Mouse (Mus musculus): Measurements from ENCODE around the gene Tm7sf2. TPM values are rescaled to one million over a fixed set of nuclear protein-coding genes. Genes with fewer than 3 reads are reported as not detected.

Tm7sf2 gene
- 20.0 TPM for polyA plus RNA-seq (2017; shearing (Covaris generic))

DNA sequence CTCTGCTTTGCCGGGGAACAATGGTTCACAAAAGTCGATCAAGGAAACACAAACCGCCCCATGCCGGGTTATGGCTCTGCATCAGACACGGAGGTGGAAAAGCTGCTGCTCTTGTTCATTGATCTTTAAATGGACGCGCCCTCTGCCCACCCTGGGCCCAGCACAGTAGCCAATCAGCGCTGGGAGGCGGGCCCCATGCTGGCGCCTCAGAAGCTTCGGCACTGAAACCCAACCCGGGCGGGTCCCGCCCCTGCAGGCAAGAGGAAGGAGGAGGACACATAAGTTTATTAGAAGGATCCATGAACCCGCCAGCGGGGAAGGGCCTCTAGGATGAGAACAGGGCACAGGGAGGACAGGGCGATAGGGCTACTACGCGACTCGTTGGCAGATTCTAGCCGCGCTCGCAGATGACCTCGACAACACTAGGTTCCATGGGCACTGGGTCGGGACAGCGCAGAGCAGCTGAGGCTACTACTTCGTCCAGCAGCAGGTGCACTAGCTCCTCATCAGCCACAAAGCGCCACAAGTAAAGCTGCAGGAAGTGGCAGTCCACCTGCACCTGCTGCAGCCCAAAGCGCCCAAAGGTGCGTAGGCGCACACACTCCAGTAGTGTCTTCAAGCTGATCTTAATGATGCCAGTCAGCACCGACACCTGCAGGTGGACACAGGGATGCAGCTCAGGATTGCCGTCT is at the start of gene Tm7sf2:
Gene Tm7sf2 (minus strand): TSS at position 650 of the 692 bp plus-strand sequence.

DNA sequence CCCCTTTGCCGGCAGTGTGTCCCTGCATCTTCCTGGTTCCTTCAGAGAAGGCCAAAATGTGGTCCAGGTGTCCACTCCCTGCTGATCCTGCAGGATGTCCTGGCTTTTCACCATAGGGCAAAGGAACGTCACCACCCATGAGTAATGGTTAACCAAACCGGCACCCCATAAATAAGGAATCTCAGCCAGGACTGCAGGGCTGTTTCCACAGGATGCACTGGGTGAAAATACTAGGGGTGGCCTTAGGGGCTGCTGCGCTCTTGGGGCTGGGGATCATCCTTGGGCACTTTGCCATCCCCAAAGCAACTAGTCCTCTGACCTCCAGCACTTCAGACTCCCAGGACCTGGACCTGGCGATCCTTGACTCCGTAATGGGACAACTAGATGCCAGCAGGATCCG is 37.4 kb upstream of the Tm7sf2 start, which contains the start of gene Naaladl1:
Gene Naaladl1 (plus strand): TSS at position 197 of the 400 bp plus-strand sequence.

DNA sequence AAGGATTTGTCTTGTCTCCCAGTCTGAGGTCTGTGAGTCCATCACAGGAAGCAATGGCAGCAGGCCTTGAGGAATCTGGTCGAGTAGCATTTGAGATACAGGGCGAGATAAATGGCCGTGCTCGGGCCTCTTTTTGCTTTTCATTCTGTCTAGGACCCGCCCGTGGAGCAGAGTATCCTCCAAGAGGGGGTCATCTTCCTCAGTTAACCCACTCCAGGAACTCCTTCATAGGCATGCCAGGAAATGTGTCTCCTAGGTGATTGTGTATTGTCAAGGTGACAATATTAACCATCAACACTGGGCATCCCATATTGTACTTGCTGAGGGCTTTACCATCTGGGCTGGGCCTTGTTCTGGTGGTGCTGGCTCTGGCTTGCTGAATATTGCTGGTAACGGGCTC is 25.9 kb upstream of the Tm7sf2 start, which contains the start of gene AC131692.1:
Gene AC131692.1 (plus strand): TSS at position 301 of the 400 bp plus-strand sequence.

DNA sequence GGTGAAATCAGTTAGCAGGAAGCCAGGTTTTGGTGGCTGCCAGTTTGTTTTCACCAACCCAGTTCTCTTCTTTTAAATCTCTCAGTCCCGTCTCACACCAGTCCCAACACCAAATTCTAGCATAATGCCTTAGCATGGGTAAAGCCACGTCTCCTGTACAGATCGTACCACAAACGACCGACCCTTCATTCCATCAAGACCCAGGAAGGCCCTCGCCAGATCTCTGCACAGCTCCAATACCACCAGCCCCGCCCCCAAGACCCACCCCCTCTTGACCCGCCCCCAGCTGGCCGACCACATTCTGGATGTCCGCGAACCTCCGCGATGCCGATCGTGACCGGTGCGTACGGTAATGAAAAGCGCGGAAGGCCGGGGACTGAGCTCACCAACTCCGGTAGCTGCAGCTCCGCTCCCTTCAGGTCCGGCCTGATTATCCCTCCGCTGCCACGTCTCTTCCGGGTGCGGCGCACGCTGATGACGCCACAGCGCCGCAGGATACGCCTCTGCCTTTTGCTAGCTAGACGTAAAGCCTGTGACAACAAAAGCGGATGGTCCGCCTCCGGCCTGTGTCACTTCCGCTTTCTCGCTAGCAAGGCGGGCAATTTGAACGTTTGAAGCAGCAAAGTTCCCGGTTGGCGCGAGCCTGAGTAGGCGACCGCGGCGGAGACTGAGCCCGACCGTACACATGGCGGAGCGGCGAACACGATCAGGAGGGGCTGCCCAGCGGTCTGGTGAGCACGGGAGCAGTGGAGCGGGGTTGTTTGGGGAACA is 16.5 kb upstream of the Tm7sf2 start, which contains the start of the genes Zfpl1 and Cdca5:
Gene Zfpl1 (minus strand): TSS at position 479 of the 771 bp plus-strand sequence.
Gene Cdca5 (plus strand): TSS at position 506 of the 771 bp plus-strand sequence.

DNA sequence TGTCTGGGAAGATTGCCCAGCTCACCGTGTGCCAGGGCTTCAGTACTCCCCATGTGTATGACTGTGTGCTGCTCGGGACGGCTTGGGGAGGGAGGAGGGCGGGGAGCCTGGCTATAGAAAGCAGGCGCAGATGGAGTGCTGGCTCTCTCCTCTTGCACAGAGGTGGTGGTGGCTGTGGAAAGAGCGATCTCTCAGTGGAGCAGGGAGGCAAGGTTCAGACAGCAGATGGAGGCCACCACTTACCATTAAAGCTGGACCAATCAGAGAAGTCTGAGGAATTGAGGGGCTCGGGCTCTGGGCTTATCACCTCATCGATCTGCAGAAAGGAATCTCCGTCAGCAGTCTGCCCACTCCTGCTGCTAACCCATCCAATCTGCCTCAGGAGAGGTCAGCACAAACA is 14.0 kb upstream of the Tm7sf2 start, which contains the start of gene Gm28374:
Gene Gm28374 (minus strand): TSS at position 101 of the 400 bp plus-strand sequence.

DNA sequence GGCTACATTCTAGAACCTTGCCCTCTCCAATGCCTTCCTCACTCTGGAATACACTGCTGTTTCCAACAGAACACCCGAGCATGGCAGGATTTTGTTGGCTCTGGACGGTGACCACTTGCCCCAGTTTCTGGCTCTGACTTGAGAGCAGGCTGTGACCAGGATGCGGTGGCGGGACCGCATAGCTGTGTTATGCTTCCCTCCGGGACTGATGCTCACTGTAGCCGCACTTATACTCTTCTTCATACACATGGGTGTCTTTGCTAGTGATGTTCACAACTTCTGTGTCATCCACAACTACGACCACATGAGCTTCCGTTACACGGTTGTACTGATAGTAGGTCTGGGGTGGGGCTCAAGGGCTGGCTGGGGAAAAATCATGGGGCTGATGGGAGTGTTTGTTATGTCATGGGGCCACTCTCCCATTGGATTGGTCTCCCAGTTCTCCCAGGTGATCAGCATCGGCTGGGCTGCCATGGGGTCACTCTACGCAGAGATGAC is 11.9 kb upstream of the Tm7sf2 start, which contains the start of gene Tmem262:
Gene Tmem262 (plus strand): TSS at position 51 of the 498 bp plus-strand sequence.

DNA sequence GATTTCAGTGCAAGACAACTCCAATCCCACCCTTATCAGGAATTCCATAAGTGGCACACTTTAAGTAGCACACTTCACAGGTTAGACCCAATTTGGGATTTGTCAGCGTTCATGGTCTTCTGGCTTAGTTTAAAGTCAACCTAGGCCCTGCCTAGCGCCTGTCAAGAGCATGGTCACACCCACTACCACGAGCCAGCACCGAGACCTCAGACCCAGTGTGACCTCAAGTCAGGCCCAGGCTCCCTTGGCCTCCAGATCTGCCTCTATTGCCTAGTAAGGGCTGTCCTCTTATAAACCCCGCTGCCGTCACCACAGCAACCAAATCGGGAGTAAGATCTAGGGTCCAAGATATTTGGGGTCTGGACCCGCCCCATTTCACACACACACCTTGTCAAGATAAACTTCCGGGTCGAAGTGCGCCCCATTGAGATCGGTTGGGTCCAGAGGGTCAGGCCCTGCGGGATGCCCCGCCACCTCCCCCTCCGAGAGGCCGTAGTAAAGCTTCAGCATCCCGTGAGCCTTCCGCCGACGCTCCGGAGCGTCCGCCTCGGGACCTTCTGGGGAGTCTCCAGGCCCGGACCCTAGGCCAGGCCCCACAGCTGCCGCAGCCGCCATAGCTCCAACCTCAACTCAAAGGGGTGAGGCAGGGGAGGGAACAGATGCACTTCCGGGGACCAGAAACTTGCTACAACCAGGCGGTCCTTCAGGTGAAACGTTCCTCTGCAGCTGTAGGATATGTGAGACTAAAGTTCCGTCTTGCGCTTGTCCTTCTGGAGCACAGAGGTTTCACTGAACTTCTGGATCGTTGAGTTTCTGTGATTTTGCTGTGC is 8.6 kb upstream of the Tm7sf2 start, which contains the start of gene Vps51:
Gene Vps51 (minus strand): TSS at position 668 of the 830 bp plus-strand sequence.

DNA sequence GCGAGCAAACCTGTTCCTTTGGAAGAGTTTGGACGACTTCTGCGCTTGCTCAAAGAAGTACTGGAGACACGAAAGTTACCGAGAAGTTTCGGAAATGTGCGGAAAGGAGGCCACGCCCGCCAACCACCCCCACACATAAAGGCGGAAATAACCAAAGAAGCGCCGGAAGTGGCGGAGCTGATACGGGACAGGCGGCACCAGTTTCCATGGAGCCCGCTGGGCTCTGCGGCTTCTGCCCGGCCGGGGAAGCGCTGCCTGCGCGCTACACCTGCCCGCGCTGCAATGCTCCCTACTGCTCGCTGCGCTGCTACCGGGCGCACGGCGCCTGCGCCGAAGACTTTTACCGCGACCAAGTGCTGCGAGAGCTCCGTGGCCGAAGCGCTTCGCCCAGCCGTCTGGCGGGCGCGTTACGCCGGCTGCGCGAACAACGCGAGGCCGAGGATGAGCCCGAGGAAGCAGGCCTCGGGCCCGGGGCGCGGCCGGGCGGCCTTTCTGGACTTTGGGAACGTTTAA is 7.1 kb downstream of the Tm7sf2 start, which contains the start of gene Znhit2:
Gene Znhit2 (plus strand): TSS at position 172 of the 513 bp plus-strand sequence.

DNA sequence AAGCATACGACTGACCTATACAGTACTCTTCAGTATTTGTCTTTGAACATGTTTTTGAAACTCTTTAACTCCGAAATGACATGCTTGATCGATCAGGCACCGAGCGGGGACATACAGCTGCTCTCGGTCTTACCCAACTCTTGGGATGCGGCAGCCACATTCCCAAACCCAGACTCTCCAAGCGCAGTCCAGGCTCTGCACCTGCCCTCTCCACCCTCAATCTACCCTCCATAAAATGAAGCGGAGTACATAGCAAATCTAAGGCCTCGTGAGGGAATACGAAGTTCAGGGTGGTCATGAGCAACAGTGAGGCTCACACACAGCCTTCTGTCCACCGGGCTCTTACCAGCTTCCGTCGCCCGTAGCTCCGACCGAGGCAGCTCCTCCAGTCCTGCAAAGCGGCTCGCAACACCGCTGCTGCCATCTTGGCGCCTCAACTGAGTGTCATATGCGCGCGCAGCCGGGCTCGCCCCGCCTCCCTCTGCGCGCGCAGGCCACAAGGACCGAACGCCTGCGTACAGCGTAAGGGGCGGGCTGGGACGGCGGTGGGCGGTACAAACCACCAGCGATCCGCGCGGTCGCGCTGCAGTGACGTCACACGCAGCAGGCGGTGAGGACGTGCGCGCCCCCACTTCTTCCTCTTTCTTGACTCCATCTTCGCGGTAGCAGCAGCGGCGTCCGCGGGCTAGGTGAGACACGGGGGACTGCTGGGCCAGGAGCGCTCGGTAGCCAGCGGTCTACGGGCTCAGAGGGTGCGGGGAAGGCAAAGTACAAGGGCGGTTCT is 10.7 kb downstream of the Tm7sf2 start, which contains the start of the genes Mrpl49 and Fau:
Gene Mrpl49 (minus strand): TSS at position 473 of the 784 bp plus-strand sequence.
Gene Fau (plus strand): TSS at position 532 of the 784 bp plus-strand sequence.

DNA sequence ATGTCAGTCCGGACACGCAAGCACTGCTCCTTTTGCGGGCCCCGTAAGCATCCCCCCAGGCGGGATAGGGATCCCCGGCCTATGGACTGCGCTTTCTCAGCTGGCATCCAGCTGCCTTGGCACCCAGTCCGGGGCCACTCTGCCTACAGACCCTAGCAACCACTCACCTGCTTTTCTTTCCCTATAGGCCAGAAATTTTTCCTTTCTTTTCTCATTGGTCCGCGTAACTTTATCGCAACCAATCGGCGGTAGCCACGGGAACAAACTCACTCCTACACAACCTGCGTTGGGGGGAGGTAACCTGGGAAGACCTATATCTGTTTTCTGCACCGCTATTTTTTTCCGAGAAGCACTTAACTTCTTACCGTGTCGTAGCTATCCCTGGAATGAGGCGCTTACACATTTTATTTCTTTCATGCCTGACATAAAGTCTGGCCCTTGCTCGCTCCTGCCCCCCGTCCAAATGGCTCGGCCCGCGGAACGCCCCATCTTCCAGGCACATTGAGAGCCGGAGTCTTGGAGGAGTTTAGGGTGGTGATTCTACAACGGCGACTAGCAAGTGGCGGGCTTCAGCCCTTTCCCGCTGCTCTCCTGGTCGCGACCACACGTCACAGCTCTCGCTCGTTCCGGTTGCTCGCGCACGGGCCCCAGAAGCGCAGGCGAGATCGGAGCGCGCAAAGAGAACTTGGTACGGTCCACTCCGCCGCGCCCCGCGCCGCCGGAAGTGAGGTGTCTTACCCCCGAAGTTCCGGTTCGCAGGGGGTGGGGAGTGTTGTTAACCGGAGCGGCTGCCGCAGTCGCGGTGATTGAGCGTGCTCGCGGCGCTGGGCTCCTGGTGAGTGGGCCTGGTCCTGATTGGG is 21.6 kb downstream of the Tm7sf2 start, which contains the start of gene Syvn1:
Gene Syvn1 (plus strand): TSS at position 283 of the 860 bp plus-strand sequence.

DNA sequence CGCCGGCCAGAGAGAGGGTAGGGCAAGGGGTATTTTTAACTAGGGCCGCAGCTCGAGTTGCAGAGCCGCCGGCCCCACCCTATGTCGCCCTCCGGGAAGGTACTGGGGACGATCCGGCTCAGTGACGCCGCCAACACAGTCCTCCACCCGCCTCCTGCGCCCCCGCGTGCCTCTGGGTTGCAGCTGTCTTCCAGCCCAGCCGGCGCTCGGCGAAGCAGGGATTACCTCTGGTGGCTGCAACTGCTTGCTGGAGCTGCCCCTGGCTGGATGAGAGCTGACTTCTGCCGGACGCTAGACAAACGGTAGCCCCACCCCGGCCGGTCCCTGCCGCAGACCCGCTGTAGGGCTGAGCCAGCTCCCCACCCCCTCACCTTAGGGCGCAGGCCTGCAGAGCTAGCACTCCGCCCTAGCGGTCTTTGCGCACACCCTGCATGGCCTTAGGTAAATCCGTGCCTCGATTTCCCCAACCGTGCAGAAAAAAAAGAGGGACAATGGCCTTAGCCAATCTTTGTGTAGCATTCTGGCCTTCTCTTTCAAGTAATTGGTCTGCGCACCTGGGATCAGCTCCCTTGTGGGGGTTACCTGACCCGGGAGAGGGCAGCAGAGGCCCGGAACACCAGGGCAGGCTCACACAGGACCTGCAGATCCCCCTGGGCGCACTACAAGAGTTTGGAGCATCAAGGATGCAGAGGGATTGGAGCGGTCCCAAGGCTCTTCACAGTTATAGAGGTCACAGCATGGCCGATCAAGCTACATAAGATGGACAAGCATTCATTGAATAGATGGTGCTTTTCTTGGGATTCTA is 52.5 kb downstream of the Tm7sf2 start, which contains the start of gene Capn1:
Gene Capn1 (minus strand): TSS at position 387 of the 805 bp plus-strand sequence.

Other genes with a start within 250 kb of the Tm7sf2 start
- 300 TPM for gene Frmd8, start 193.1 kb downstream of the Tm7sf2 start, polyA plus RNA-seq (2017; shearing (Covaris generic))
- gene Slc25a45, start 190.6 kb downstream of the Tm7sf2 start, polyA plus RNA-seq (2017; shearing (Covaris generic)): 52.4 TPM
- 1.1 TPM for gene Tigd3, start 174.2 kb downstream of the Tm7sf2 start, polyA plus RNA-seq (2017; shearing (Covaris generic))
- 198 TPM for gene Dpf2, start 155.4 kb downstream of the Tm7sf2 start, polyA plus RNA-seq (2017; shearing (Covaris generic))
- 0.26 TPM for gene Cdc42ep2, start 143.6 kb downstream of the Tm7sf2 start, polyA plus RNA-seq (2017; shearing (Covaris generic))
- 49.8 TPM for gene Pola2, start 104.2 kb downstream of the Tm7sf2 start, polyA plus RNA-seq (2017; shearing (Covaris generic))
- not detected for gene Slc22a20, start 82.2 kb downstream of the Tm7sf2 start, polyA plus RNA-seq (2017; shearing (Covaris generic))
- gene Capn1, start 52.5 kb downstream of the Tm7sf2 start, polyA plus RNA-seq (2017; shearing (Covaris generic)): 80.8 TPM
- gene Syvn1, start 21.8 kb downstream of the Tm7sf2 start, polyA plus RNA-seq (2017; shearing (Covaris generic)): 60.1 TPM
- 45.4 TPM for gene Mrpl49, start 10.6 kb downstream of the Tm7sf2 start, polyA plus RNA-seq (2017; shearing (Covaris generic))
- 1,033 TPM for gene Fau, start 10.5 kb downstream of the Tm7sf2 start, polyA plus RNA-seq (2017; shearing (Covaris generic))
- gene Znhit2, start 7.2 kb downstream of the Tm7sf2 start, polyA plus RNA-seq (2017; shearing (Covaris generic)): 6.5 TPM
- gene Vps51, start 8.9 kb upstream of the Tm7sf2 start, polyA plus RNA-seq (2017; shearing (Covaris generic)): 86.7 TPM
- not detected for gene Tmem262, start 11.7 kb upstream of the Tm7sf2 start, polyA plus RNA-seq (2017; shearing (Covaris generic))
- gene Gm28374, start 13.9 kb upstream of the Tm7sf2 start, polyA plus RNA-seq (2017; shearing (Covaris generic)): 0.61 TPM
- gene Zfpl1, start 16.6 kb upstream of the Tm7sf2 start, polyA plus RNA-seq (2017; shearing (Covaris generic)): 55.0 TPM
- gene Cdca5, start 16.6 kb upstream of the Tm7sf2 start, polyA plus RNA-seq (2017; shearing (Covaris generic)): 5.0 TPM
- not detected for gene AC131692.1, start 26.0 kb upstream of the Tm7sf2 start, polyA plus RNA-seq (2017; shearing (Covaris generic))
- not detected for gene Naaladl1, start 37.4 kb upstream of the Tm7sf2 start, polyA plus RNA-seq (2017; shearing (Covaris generic))
- 2.3 TPM for gene Sac3d1, start 50.3 kb upstream of the Tm7sf2 start, polyA plus RNA-seq (2017; shearing (Covaris generic))
- 36.4 TPM for gene Snx15, start 59.9 kb upstream of the Tm7sf2 start, polyA plus RNA-seq (2017; shearing (Covaris generic))
- gene Batf2, start 72.6 kb upstream of the Tm7sf2 start, polyA plus RNA-seq (2017; shearing (Covaris generic)): not detected
- gene Arl2, start 73.2 kb upstream of the Tm7sf2 start, polyA plus RNA-seq (2017; shearing (Covaris generic)): 18.3 TPM
- gene Majin, start 116.0 kb upstream of the Tm7sf2 start, polyA plus RNA-seq (2017; shearing (Covaris generic)): not detected
- gene Gpha2, start 158.0 kb upstream of the Tm7sf2 start, polyA plus RNA-seq (2017; shearing (Covaris generic)): not detected
- 10.3 TPM for gene Ppp2r5b, start 167.5 kb upstream of the Tm7sf2 start, polyA plus RNA-seq (2017; shearing (Covaris generic))
- gene Atg2a, start 173.3 kb upstream of the Tm7sf2 start, polyA plus RNA-seq (2017; shearing (Covaris generic)): 47.3 TPM
- gene Ehd1, start 208.4 kb upstream of the Tm7sf2 start, polyA plus RNA-seq (2017; shearing (Covaris generic)): 26.2 TPM
- gene Cdc42bpg, start 238.1 kb upstream of the Tm7sf2 start, polyA plus RNA-seq (2017; shearing (Covaris generic)): 0.18 TPM

Measured in activated CD4-positive, CD25-positive, alpha-beta regulatory T cell, adult 9 weeks (primary cell).